Mouse (Mus musculus): ENCODE measurements around the gene Borcs8. TPM values are rescaled to one million over a fixed set of nuclear protein-coding genes. Genes with fewer than 3 reads are reported as not detected.
A peak's percentile ranks its signal among the peaks of the same experiment; 100 is the strongest.

Borcs8 gene
- polyA plus RNA-seq, 1 experiment from 2014 or later, result 60.8 TPM

DNA sequence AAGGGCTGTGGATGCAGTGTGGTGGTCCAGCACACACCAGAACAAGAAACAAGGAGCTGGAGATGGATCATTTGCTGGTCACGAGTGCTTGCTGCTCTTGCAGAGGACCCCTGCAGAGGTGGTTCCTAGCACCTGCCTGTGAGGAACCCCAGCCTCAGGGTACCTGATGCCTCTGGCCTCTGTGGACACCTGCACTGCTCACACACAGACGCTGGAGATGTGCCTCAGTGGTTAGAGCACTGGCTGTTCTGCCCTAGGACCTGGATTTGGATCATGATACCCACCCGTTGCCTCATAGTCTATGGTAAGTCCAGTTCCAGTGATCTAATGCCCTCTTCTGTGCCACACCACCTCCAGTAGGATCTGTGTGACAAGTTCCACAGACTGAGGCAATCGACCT lies 2.7 kb upstream of the Borcs8 start:
- Histone ChIP-seq H3K9me3 (replicated peaks) (no peaks in the 10 kb centered on the region), H3K4me1 (peaks cover 36% of the 10 kb centered on the region), H3K9ac (replicated peaks) (no peak overlapping the region), H3K4me2 (no peak overlapping the region), H3K4me3 (replicated peaks) (no peak overlapping the region), H3K27ac (replicated peaks) (no peak overlapping the region), H3K36me3 (peaks cover 27% of the 10 kb centered on the region), H3K27me3 (replicated peaks) (no peaks in the 10 kb centered on the region)
- no peak for ATAC-seq (ENCODE audit: low FRiP score)
- WGBS, result 89% methylated on average over 4 of the region's 4 CpGs

GRCm38 (mm10) chr8:70137890-70138289 lies 1.4 kb upstream of the Borcs8 start:
- Histone ChIP-seq H3K4me3 (replicated peaks) (peak overlapping the region; percentile 73; the same call in 1 of the 2 replicates), H3K36me3 (peaks cover 36% of the 10 kb centered on the region), H3K4me2 (peak overlapping the region; percentile 78), H3K4me1 (peaks cover 25% of the 10 kb centered on the region), H3K9ac (replicated peaks) (peak overlapping the region; percentile 44; the same call in 1 of the 2 replicates), H3K27me3 (replicated peaks) (no peaks in the 10 kb centered on the region), H3K27ac (replicated peaks) (no peak overlapping the region), H3K9me3 (replicated peaks) (no peaks in the 10 kb centered on the region)
- ATAC-seq (ENCODE audit: low FRiP score), result no peak
- WGBS, result 84% methylated on average over 4 of the region's 4 CpGs

- Histone ChIP-seq H3K4me1 (peaks cover 25% of the 10 kb centered on the region), H3K9me3 (replicated peaks) (no peaks in the 10 kb centered on the region), H3K27me3 (replicated peaks) (no peaks in the 10 kb centered on the region), H3K4me3 (replicated peaks) (peak overlapping the region; percentile 73), H3K9ac (replicated peaks) (peak overlapping the region; percentile 89), H3K4me2 (peak overlapping the region; percentile 78), H3K27ac (replicated peaks) (peak overlapping the region; percentile 86), H3K36me3 (peaks cover 37% of the 10 kb centered on the region)
- 12% methylated on average over 9 of the region's 9 CpGs for WGBS
- ATAC-seq (ENCODE audit: low FRiP score), result no peak
Observed at GRCm38 (mm10) chr8:70139981-70140380, 682 bp downstream of the Borcs8 start.

- ATAC-seq (ENCODE audit: low FRiP score), result no peak
- Histone ChIP-seq H3K4me2 (no peak overlapping the region), H3K27ac (replicated peaks) (no peak overlapping the region), H3K9me3 (replicated peaks) (no peaks in the 10 kb centered on the region), H3K4me3 (replicated peaks) (no peak overlapping the region), H3K9ac (replicated peaks) (no peak overlapping the region), H3K27me3 (replicated peaks) (0 out of 2 replicates have a peak, but pooled peaks cover 3% of the 10 kb centered on the region), H3K36me3 (peaks cover 40% of the 10 kb centered on the region), H3K4me1 (peaks cover 5% of the 10 kb centered on the region)
- 87% methylated on average over 7 of the region's 7 CpGs for WGBS
Observed at GRCm38 (mm10) chr8:70147678-70148607, 8.6 kb downstream of the Borcs8 start.

DNA sequence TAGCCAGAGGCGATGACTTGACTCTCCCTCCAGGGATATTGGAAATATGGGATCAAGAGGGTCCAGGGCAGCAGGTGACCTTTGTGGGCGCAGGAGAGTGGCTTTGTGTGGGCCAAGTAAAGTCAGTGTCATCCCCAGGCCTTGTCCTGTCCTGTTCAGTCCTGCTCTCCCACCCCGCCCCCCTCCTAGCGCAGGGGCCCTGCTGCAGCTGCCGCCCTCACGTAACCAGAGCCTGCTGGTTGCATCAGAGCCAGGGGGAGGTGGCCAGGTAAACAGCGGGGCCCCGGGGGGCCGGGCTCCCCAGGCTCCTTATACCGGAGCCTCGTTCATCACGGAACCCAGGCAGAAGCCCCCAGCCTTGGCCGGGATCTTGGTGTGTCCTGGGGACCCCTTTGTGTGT lies 10.9 kb downstream of the Borcs8 start:
- Histone ChIP-seq H3K9ac (replicated peaks) (no peak overlapping the region), H3K27ac (replicated peaks) (no peak overlapping the region), H3K27me3 (replicated peaks) (peaks cover 4% of the 10 kb centered on the region; the same call in 1 of the 2 replicates), H3K4me1 (peaks cover 5% of the 10 kb centered on the region), H3K4me2 (no peak overlapping the region), H3K9me3 (replicated peaks) (no peaks in the 10 kb centered on the region), H3K4me3 (replicated peaks) (no peak overlapping the region), H3K36me3 (peaks cover 22% of the 10 kb centered on the region)
- ATAC-seq (ENCODE audit: low FRiP score), result no peak
- WGBS, result 15% methylated on average over 13 of the region's 13 CpGs

GRCm38 (mm10) chr8:70152537-70153257 lies 13.4 kb downstream of the Borcs8 start:
- no peak overlapping the region for H3K27ac ChIP-seq (replicated peaks)

DNA sequence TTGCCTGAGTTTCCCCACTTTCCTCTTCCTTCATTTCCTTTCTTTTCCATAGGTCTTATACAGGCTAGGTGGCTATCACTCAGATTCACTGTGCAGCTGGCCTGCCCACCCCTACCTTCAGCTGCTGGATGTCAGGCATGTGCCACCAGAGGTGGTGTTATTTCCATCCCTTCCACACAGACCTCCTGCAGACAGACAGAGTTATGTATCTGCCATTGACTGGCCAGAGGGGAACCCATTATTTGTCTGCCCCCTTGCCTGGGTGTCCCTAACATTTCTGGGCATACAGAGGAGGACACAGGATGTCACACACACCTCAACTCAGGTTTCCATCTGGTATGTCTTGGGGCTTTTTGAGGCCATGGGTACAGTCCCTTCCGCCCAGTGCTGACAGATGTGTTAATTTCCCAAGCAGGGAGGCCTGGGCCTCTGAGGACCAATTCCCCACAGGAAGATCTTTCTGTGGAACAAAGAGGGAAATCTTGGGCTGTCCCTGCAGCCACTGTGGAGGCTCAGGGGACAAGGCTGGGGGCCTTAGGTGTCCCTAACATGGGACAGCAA lies 18.0 kb downstream of the Borcs8 start:
- peaks cover 3% of the 10 kb centered on the region; the same call in 1 of the 2 replicates for H3K27me3 ChIP-seq (replicated peaks)
- no peak overlapping the region for H3K4me2 ChIP-seq
- no peaks in the 10 kb centered on the region for H3K9me3 ChIP-seq (replicated peaks)
- no peak overlapping the region for H3K4me3 ChIP-seq (replicated peaks)
- 91% methylated on average over 1 of the region's 1 CpGs for WGBS
- no peak overlapping the region for H3K27ac ChIP-seq (replicated peaks)
- H3K4me1 ChIP-seq, result peaks cover 17% of the 10 kb centered on the region
- H3K36me3 ChIP-seq, result no peaks in the 10 kb centered on the region
- ATAC-seq (ENCODE audit: low FRiP score), result no peak
- no peak overlapping the region for H3K9ac ChIP-seq (replicated peaks)

More at GRCm38 (mm10) chr8:70152537-70153257, 13.4 kb downstream of the Borcs8 start:
- H3K4me3 ChIP-seq (replicated peaks), result no peak overlapping the region; the same call in 1 of the 2 replicates
- peaks cover 6% of the 10 kb centered on the region; the same call in 1 of the 2 replicates for H3K27me3 ChIP-seq (replicated peaks)
- peak overlapping the region; percentile 49 for H3K4me2 ChIP-seq
- peaks cover 5% of the 10 kb centered on the region for H3K4me1 ChIP-seq
- H3K36me3 ChIP-seq, result no peaks in the 10 kb centered on the region
- H3K9me3 ChIP-seq (replicated peaks), result no peaks in the 10 kb centered on the region
- peak; percentile 86 for ATAC-seq (ENCODE audit: low FRiP score)
- 17% methylated on average over 20 of the region's 22 CpGs for WGBS
- no peak overlapping the region for H3K9ac ChIP-seq (replicated peaks)

DNA sequence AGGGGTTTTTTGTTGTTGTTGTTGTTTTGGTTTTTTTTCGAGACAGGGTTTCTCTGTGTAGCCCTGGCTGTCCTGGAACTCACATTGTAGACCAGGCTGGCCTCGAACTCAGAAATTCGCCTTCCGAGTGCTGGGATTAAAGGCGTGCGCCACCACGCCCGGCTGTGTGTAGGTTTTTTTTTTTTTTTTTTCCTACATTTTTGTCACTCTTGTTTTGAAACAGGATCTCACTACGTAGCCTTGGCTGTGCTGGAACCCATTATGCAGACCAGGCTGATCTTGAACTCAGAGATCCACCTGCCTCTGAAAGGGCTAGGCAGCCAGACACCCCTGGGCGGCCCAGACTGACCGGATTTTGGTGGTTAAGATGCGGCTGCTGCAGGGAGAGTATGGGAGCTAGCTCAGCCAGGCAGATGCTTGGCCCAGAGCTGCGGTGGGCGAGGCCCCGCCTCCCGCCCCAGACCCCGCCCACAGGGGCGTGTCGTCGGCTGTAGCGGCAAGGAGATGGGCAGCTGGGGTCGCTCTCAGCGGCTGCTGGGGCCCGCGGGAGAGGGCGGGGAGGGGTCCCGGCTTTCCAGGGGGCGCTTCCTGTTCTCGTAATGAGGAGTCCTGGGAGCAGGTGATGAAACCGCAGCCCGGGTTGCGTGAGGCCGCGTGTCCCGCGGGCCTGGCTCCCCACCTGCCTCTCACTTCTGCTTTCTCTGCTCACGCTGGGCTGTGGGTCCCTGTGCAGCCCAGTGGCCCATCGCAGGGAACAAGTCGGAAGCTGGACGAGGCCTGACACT lies 19.0 kb downstream of the Borcs8 start:
- H3K4me3 ChIP-seq (replicated peaks), result peak overlapping the region; percentile 59
- WGBS, result 15% methylated on average over 34 of the region's 40 CpGs

GRCm38 (mm10) chr8:70159211-70159610 lies 19.9 kb downstream of the Borcs8 start:
- Histone ChIP-seq H3K36me3 (no peaks in the 10 kb centered on the region), H3K4me3 (replicated peaks) (no peak overlapping the region), H3K27ac (replicated peaks) (no peak overlapping the region), H3K4me1 (peaks cover 13% of the 10 kb centered on the region), H3K27me3 (replicated peaks) (peaks cover 3% of the 10 kb centered on the region; the same call in 1 of the 2 replicates), H3K9ac (replicated peaks) (no peak overlapping the region), H3K9me3 (replicated peaks) (no peaks in the 10 kb centered on the region), H3K4me2 (peak overlapping the region; percentile 89; the same call in 1 of the 2 replicates)
- 85% methylated on average over 4 of the region's 4 CpGs for WGBS
- no peak for ATAC-seq (ENCODE audit: low FRiP score)

More for the DNA sequence above, 19.0 kb downstream of the Borcs8 start:
- no peaks in the 10 kb centered on the region for H3K36me3 ChIP-seq
- peak overlapping the region; percentile 89 for H3K4me2 ChIP-seq
- ATAC-seq (ENCODE audit: low FRiP score), result peak; percentile 94
- H3K27ac ChIP-seq (replicated peaks), result 0 out of 2 replicates have a peak overlapping the region, but pooled peaks have one; percentile 37
- no peaks in the 10 kb centered on the region for H3K9me3 ChIP-seq (replicated peaks)
- H3K9ac ChIP-seq (replicated peaks), result peak overlapping the region; percentile 71
- H3K4me1 ChIP-seq, result peaks cover 13% of the 10 kb centered on the region
- H3K27me3 ChIP-seq (replicated peaks), result peaks cover 3% of the 10 kb centered on the region; the same call in 1 of the 2 replicates

DNA sequence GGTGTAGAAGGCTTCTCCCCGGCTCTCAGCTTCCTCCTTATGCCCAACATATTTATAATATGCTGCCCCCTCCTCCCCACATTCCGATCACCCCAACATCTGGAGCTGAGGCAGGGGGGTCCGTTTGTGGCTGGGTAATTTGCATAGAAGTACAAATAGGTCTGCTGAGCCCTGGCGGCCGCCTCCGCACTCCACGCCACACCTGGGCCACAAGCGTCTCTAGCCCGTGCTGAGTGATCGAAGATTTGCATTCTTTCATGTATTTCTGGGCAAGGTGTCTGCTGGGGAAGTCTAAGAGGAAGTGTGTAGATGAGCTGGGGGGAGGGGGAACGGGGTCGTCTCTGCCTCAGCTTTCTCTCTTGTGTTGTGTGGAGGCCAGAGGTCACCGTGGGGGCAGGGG lies 20.7 kb downstream of the Borcs8 start:
- Histone ChIP-seq H3K9me3 (replicated peaks) (no peaks in the 10 kb centered on the region), H3K4me1 (peaks cover 13% of the 10 kb centered on the region), H3K9ac (replicated peaks) (no peak overlapping the region), H3K4me3 (replicated peaks) (no peak overlapping the region), H3K36me3 (no peaks in the 10 kb centered on the region), H3K27ac (replicated peaks) (no peak overlapping the region), H3K27me3 (replicated peaks) (peaks cover 6% of the 10 kb centered on the region), H3K4me2 (no peak overlapping the region)
- 77% methylated on average over 13 of the region's 13 CpGs for WGBS
- ATAC-seq (ENCODE audit: low FRiP score), result no peak

DNA sequence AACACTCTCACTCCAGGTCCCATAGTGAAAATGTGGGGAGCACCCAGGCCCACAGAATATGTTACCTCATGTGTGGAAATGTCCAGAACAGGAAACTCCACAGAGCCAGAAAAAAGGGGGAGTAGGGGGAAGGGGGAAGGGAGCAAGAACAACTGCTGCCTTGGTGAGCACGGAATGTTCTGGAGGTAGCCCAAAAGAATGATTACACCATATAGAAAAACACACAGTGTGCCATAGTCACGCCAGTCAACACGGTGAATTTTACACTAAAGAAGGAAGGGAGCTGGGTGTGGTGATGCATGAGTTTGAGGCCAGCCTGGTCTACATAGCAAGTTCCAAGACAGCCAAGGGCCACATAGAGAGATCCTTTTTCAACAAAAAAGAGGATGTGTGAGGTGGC lies 24.0 kb downstream of the Borcs8 start:
- no peaks in the 10 kb centered on the region for H3K9me3 ChIP-seq (replicated peaks)
- H3K27ac ChIP-seq (replicated peaks), result no peak overlapping the region
- H3K4me1 ChIP-seq, result peaks cover 17% of the 10 kb centered on the region
- no peak overlapping the region for H3K4me3 ChIP-seq (replicated peaks)
- no peaks in the 10 kb centered on the region for H3K36me3 ChIP-seq
- no peak for ATAC-seq (ENCODE audit: low FRiP score)
- H3K4me2 ChIP-seq, result no peak overlapping the region
- H3K9ac ChIP-seq (replicated peaks), result no peak overlapping the region
- H3K27me3 ChIP-seq (replicated peaks), result peaks cover 15% of the 10 kb centered on the region
- 91% methylated on average over 3 of the region's 3 CpGs for WGBS
